Mouse (Mus musculus) lung, embryonic 14.5 days (tissue): ENCODE data around the gene Nfe2. TPM values are rescaled to one million over a fixed set of nuclear protein-coding genes. Genes with fewer than 3 reads are reported as not detected.

Experiments
- ATAC-seq: fragments of 200-750 bp; cut with Nextera tagmentation; 2 replicates; pipeline ENCODE4 v1.8.0; 2017; ENCODE audit warnings: mild to moderate bottlenecking, moderate TSS enrichment, moderate library complexity; ENCODE audit not compliant: insufficient read depth
- DNase-seq: peaks from one replicate; pipeline ENCODE4 v3.0.0-alpha.2; 2015
- H3K27ac ChIP-seq: fragments of 300-500 bp; sonication (generic); 2 replicates; pipeline ENCODE4 v1.5.1; 2014; ENCODE audit warnings: low read depth, mild to moderate bottlenecking, moderate library complexity
- H3K27me3 ChIP-seq: fragments of 300-500 bp; sonication (generic); 2 replicates; pipeline ENCODE4 v1.6.1; 2014; ENCODE audit warnings: low read length, control low read depth; ENCODE audit not compliant: insufficient read depth
- H3K36me3 ChIP-seq: fragments of 300-500 bp; sonication (generic); 2 replicates; pipeline ENCODE4 v1.6.1; 2014; ENCODE audit warnings: control low read depth; ENCODE audit not compliant: insufficient read depth
- H3K4me1 ChIP-seq: fragments of 300-500 bp; sonication (generic); 2 replicates; pipeline ENCODE4 v1.6.1; 2014; ENCODE audit warnings: antibody characterized with exemption, control low read depth; ENCODE audit not compliant: insufficient read depth
- H3K4me2 ChIP-seq: fragments of 300-500 bp; sonication (generic); 2 replicates; pipeline ENCODE4 v1.6.1; 2014; ENCODE audit warnings: mild to moderate bottlenecking
- H3K4me3 ChIP-seq: fragments of 300-500 bp; sonication (generic); 2 replicates; pipeline ENCODE4 v1.5.1; 2014; ENCODE audit warnings: low read depth, low read length
- H3K9ac ChIP-seq: fragments of 300-500 bp; sonication (generic); 2 replicates; pipeline ENCODE4 v1.6.1; 2014
- H3K9me3 ChIP-seq: fragments of 300-500 bp; sonication (generic); 2 replicates; pipeline ENCODE4 v1.6.1; 2016; ENCODE audit warnings: low read depth, low read length, control low read depth
- CTCF ChIP-seq: IDR thresholded peaks from 2 replicates; pipeline ENCODE4 v1.5.1; 2016; ENCODE audit warnings: antibody characterized with exemption, low read depth
- WGBS: fragments of 180-500 bp; shearing (Covaris S2); extraction: QIAGEN DNeasy Blood & Tissue Kit; methylation state at CpG from one replicate; pipeline ENCODE4 v1.1.7; 2014; 5-methylcytosine and 5-hydroxymethylcytosine counted together
- polyA plus RNA-seq: library from polyadenylated mRNA; unstranded; fragments of >200 nt; fragmentation: Nextera tagmentation; extraction: Ambion mirVana; gene quantifications from 2 replicates; pipeline ENCODE4 v1.2.1, GENCODE M21; 2014

Nfe2 gene
- polyA plus RNA-seq, 1 experiment from 2014 or later: 3.9 TPM

GRCm38 (mm10) chr15:103227022-103227421, 31.2 kb downstream of the Nfe2 start:
- Histone ChIP-seq H3K4me2 (no peak overlapping the region), H3K36me3 (no peaks in the 10 kb centered on the region), H3K9ac (no peak overlapping the region), H3K27ac (peak overlapping the region; percentile 42; the same call in 1 of the 2 replicates), H3K4me3 (no peak overlapping the region), H3K27me3 (no peaks in the 10 kb centered on the region), H3K9me3 (no peaks in the 10 kb centered on the region), H3K4me1 (peaks cover 11% of the 10 kb centered on the region; the same call in 1 of the 2 replicates)
- ATAC-seq: 0 out of 2 replicates have a peak, but pooled peaks have one; percentile 36
- WGBS: 59% methylated on average over 3 of the region's 3 CpGs
- DNase-seq: peak; percentile 66
- TF ChIP-seq CTCF: no peak

- H3K36me3 ChIP-seq: 0 out of 2 replicates have a peak, but pooled peaks cover 7% of the 10 kb centered on the region
- H3K27me3 ChIP-seq: no peaks in the 10 kb centered on the region
- no peak for TF ChIP-seq CTCF
- H3K27ac ChIP-seq: no peak overlapping the region
- WGBS: 85% methylated on average over 2 of the region's 2 CpGs
- DNase-seq (no peak), ATAC-seq (no peak)
- peaks cover 12% of the 10 kb centered on the region; the same call in 1 of the 2 replicates for H3K4me1 ChIP-seq
- H3K4me2 ChIP-seq: no peak overlapping the region
- no peak overlapping the region for H3K4me3 ChIP-seq
- no peak overlapping the region for H3K9ac ChIP-seq
- H3K9me3 ChIP-seq: no peaks in the 10 kb centered on the region
Observed at GRCm38 (mm10) chr15:103224161-103224560, 34.0 kb downstream of the Nfe2 start.

GRCm38 (mm10) chr15:103221386-103221785, 36.8 kb downstream of the Nfe2 start:
- WGBS: 76% methylated on average over 1 of the region's 1 CpGs
- H3K9ac ChIP-seq: no peak overlapping the region
- H3K4me3 ChIP-seq: no peak overlapping the region
- 0 out of 2 replicates have a peak, but pooled peaks cover 7% of the 10 kb centered on the region for H3K36me3 ChIP-seq
- H3K4me1 ChIP-seq: 0 out of 2 replicates have a peak, but pooled peaks cover 3% of the 10 kb centered on the region
- DNase-seq (no peak), ATAC-seq (no peak)
- no peak overlapping the region for H3K4me2 ChIP-seq
- H3K27me3 ChIP-seq: no peaks in the 10 kb centered on the region
- no peaks in the 10 kb centered on the region for H3K9me3 ChIP-seq
- TF ChIP-seq CTCF: no peak
- H3K27ac ChIP-seq: peak overlapping the region; percentile 56; the same call in 1 of the 2 replicates

GRCm38 (mm10) chr15:103220785-103221184, 37.4 kb downstream of the Nfe2 start:
- H3K4me1 ChIP-seq: peaks cover 7% of the 10 kb centered on the region; the same call in 1 of the 2 replicates
- no peak overlapping the region for H3K4me3 ChIP-seq
- 0 out of 2 replicates have a peak, but pooled peaks cover 7% of the 10 kb centered on the region for H3K36me3 ChIP-seq
- WGBS: 11% methylated on average over 3 of the region's 3 CpGs
- H3K27ac ChIP-seq: peak overlapping the region; percentile 56; the same call in 1 of the 2 replicates
- no peaks in the 10 kb centered on the region for H3K9me3 ChIP-seq
- no peaks in the 10 kb centered on the region for H3K27me3 ChIP-seq
- peak overlapping the region; percentile 0; the same call in 1 of the 2 replicates for H3K4me2 ChIP-seq
- DNase-seq (peak; percentile 66), ATAC-seq (peak; percentile 43; the same call in 1 of the 2 replicates)
- no peak overlapping the region for H3K9ac ChIP-seq
- TF ChIP-seq CTCF: no peak

GRCm38 (mm10) chr15:103216052-103216451, 42.2 kb downstream of the Nfe2 start:
- peak overlapping the region; percentile 46; the same call in 1 of the 2 replicates for H3K9ac ChIP-seq
- H3K4me3 ChIP-seq: peak overlapping the region; percentile 40; the same call in 1 of the 2 replicates

GRCm38 (mm10) chr15:103214971-103215907, 43.0 kb downstream of the Nfe2 start:
- H3K9ac ChIP-seq: peak overlapping the region; percentile 46
- DNase-seq: peak; percentile 97
- H3K4me1 ChIP-seq: peaks cover 7% of the 10 kb centered on the region; the same call in 1 of the 2 replicates
- peak; percentile 97 for ATAC-seq
- no peak for TF ChIP-seq CTCF
- under 1% methylated on average over 15 of the region's 15 CpGs for WGBS
- H3K27me3 ChIP-seq: no peaks in the 10 kb centered on the region
- H3K27ac ChIP-seq: peak overlapping the region; percentile 92
- peaks cover 28% of the 10 kb centered on the region for H3K36me3 ChIP-seq
- no peaks in the 10 kb centered on the region for H3K9me3 ChIP-seq
- H3K4me3 ChIP-seq: peak overlapping the region; percentile 40
- peak overlapping the region; percentile 65 for H3K4me2 ChIP-seq

More at GRCm38 (mm10) chr15:103216052-103216451, 42.2 kb downstream of the Nfe2 start:
- peaks cover 22% of the 10 kb centered on the region for H3K36me3 ChIP-seq
- peak overlapping the region; percentile 92 for H3K27ac ChIP-seq
- H3K4me2 ChIP-seq: peak overlapping the region; percentile 65
- TF ChIP-seq CTCF: no peak
- ATAC-seq: peak; percentile 12; the same call in 1 of the 2 replicates
- WGBS: 18% methylated on average over 2 of the region's 2 CpGs
- DNase-seq: no peak
- H3K4me1 ChIP-seq: peaks cover 9% of the 10 kb centered on the region; the same call in 1 of the 2 replicates
- H3K9me3 ChIP-seq: no peaks in the 10 kb centered on the region
- no peaks in the 10 kb centered on the region for H3K27me3 ChIP-seq
